Mouse (Mus musculus) left cerebral cortex, postnatal 36 days (tissue): ENCODE measurements around the gene Cdc42bpa. TPM values are rescaled to one million over a fixed set of nuclear protein-coding genes. Genes with fewer than 3 reads are reported as not detected.
A peak's percentile ranks its signal among the peaks of the same experiment; 100 is the strongest.

ENCODE experiments used
- DNase-seq, 2 experiments: peaks; one replicate each; pipeline ENCODE4 v3.0.0; 2021 to 2022; ENCODE audit warnings: low spot score in 2 of 2, mixed read lengths in 1 of 2
- intact Hi-C: fragments of 180-260 bp; cut with DNase I; formaldehyde crosslinking; loops from one replicate; pipeline ENCODE4 v1.15.1; 2025
- total RNA-seq, 2 experiments: library from RNA; stranded (reverse); gene quantifications; 2 replicates each; pipeline ENCODE4 v1.2.3; 2021

The Cdc42bpa gene
- 100 to 1,000 TPM; 231 to 266 TPM for total RNA-seq

DNA sequence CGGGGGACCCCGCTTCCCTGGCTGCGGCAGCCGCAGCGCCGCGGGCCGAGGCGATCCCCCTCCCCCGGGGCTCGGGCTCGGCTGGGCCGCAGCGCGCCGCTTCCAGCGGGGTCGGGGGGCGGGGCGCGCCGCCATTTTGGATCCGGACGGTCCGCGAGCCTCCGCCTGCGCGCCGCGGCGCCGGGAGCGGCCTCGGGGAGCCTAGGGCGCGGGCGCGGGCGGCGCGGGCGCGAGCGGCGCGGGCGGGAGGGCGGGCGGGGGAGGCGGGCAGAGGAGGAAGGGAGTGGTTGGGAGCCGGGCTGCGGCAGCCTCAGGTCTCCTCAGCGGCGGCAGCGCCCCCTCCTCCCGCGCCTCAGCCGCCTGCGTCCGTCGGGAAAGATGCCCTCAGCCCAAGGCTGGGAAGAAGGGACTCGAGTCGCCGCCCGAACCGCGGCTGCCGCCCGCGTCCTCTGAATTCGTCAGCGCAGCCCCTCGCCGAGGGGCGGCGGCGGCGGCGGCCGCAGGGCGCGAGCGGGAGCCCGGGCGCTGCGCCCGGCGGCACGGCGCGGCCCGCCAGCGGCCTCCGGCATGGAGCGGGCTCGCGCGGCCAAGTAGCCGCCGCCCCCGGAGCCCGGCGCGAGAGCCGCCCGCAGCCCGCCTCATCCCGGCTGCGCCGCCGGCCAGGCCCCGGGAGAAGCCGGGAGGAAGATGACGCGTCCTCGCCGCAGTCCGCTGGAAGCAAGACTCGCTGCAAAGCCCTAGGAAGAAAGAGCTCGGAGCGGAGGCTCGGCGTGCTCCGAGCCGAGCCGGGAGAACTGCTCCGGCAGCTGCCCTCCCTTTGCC, at the start of gene Cdc42bpa:
Cdc42bpa (plus strand) TSS at position 752 of the 822 bp plus-strand sequence.
- intact Hi-C loops: loop anchor here (2.0 to 10.0 kb wide), 2 partner anchors 101 to 185 kb away; no protein-coding TSS in a partner anchor
- peak; percentile 75 to 76 for DNase-seq

DNA sequence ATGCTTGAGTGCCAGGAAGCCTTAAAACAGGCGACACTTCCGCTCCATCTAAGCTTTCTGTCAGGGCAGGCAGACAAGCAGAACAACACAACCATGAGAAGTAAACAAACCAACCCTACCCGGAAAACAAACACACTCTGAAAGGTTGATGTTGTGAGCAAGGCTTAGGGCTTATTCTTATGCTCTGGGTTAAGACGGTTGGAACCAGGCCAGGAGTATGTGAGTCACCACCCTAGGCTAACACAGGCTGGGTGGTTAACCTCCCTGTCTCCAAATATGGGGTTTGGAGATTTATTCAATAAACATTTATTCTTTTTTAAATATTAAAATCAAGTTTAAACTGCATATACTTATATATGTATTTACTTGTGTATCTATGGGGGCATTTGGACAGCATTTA, 46.8 kb upstream of the Cdc42bpa start:
- DNase-seq: no peak
- intact Hi-C loops: no loop called here

DNA sequence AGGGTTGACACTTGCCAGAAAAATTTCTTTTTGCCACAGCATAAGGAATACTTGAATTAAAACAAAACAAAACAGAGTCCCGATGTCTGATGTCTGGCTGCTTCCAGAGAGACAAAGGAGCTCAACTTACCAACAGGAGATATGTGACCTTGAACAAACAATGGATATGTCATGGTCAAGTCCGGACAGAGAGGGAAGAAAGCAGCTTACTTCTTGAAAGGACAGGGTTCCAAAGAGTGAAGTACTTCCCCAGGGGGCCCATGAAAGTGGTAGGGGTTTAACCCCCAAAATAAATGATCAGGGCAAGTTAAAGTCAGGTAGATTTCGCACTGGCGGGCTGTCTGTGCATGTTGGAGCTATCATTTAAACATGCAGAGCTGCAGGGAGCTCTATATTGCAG, 43.2 kb upstream of the Cdc42bpa start:
- intact Hi-C loops: no loop called here
- DNase-seq: no peak

GRCm38 (mm10) chr1:179917481-179917880, 42.8 kb upstream of the Cdc42bpa start:
- intact Hi-C loops: no loop called here
- no peak for DNase-seq

DNA sequence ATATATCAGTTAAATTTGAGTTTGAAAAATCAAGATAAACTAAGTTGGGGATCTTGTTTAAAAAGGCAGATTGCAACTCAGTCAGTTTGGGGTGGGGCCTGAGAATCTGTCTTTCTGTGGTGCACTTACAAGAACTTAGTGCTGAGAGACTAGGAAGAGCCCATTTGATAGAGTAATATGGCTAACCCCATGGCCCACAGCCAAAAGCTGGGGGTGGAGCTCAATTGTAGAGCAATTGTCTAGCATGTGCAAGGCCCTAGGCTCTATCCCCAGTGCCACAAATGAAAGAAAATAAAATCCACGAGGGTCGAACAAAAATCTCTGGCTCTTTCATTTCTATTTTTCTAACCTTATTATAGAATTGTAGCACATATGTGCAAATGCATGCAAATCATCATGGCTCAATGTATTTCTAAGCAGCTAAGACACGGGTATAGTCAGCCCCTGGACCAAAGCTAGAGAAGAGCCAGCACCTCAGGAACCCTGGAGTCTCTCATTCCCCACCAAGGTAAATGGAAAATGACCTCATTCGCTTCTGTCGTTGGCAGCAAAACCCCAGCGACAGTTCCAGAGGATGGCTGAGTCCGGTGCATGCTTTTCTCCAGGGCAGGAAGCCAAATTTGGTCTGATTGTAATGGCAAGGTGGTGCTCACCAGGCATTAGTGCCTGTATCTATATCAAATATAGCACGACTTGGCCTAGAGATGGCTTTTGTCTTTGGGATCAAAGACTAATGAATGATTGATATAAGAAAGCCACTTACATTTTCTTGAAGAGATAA, 40.4 kb upstream of the Cdc42bpa start:
- intact Hi-C loops: no loop called here

GRCm38 (mm10) chr1:179923661-179924405, 36.4 kb upstream of the Cdc42bpa start:
- intact Hi-C loops: no loop called here
- peak; percentile 14 to 29 for DNase-seq

More for the DNA sequence above, 40.4 kb upstream of the Cdc42bpa start:
- no peak for DNase-seq

DNA sequence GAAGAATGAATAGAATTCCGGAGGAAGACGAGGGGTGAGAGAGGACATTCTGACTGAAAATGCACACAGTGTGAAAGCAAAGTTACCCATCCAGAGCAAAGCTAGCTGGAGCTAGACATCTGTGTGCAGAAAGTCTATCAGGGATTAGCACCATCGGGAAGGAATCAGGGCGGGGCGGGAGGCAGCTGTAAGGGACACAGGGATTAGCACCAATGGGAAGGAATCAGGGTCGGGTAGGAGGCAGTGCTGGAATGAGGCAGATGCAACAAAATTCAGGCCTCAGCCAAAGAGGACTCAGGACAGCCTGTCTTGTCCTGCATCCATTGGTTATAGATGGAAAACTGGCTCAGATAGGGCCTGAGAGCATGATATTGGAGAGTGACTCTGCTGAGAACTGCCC, 34.0 kb upstream of the Cdc42bpa start:
- DNase-seq: no peak
- intact Hi-C loops: no loop called here

- intact Hi-C loops: no loop called here
- DNase-seq: no peak
These were observed 33.2 kb upstream of the Cdc42bpa start for GRCm38 (mm10) chr1:179927102-179927501.

DNA sequence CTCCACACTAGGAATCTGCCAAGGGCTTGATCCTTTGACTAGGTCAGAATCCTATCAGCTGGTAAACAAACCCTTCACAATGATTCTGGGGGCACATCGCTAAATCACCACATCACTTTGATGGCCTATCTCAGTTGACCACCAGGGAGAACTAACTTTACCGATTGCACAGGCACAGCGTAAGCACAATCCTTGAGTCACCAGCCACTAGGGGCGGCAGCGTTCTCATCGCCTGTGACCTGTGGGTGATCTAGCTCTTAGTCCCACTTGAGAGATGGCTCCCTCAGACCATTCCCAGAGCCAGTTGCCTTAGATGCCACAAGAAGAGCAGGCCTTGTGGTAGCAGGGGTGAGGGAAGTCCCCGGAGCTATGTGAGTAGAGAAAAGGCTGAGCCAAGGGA, 31.4 kb upstream of the Cdc42bpa start:
- no peak for DNase-seq
- intact Hi-C loops: no loop called here

DNA sequence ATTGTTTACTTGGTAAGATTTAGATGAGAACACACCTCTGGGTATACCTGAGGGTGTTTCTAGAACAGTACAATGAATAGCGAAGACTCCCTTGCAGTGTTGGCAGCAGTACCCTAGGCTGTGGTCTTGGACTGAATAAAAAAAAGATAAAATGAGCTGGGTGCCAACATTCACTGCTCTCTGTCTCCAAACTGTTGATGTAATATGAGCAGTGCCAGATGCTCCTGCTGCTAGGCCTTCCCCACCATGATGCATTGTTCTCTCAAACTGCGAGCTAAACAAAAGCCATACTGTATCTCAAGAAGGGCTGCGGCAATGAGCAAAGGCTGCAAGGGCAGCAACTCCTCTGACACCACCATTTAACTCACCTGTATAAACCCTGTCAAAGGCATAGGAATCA, 29.0 kb upstream of the Cdc42bpa start:
- DNase-seq: no peak
- intact Hi-C loops: no loop called here

DNA sequence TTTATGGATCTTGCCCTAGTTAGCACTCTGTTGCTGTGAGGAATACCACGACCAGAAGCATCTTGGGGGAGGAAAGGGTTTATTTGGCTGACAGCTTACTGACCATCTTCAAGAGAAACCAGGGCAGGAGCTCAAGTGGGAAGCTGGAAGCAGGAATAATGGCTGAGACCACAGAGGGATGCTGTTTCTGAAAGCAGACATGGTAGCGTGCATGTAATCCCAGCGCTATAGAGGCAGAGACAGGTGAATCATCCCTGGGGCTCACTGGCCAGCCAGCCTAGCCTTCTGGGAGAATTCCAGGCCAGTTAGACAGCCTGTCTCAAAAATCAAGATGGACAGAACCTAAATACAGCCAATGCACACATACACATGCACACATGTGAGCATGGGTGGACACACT, 26.2 kb upstream of the Cdc42bpa start:
- no peak for DNase-seq

GRCm38 (mm10) chr1:179940071-179940786, 20.0 kb upstream of the Cdc42bpa start:
- intact Hi-C loops: no loop called here
- peak; percentile 21 to 22 for DNase-seq

More for the DNA sequence above, 26.2 kb upstream of the Cdc42bpa start:
- intact Hi-C loops: no loop called here

DNA sequence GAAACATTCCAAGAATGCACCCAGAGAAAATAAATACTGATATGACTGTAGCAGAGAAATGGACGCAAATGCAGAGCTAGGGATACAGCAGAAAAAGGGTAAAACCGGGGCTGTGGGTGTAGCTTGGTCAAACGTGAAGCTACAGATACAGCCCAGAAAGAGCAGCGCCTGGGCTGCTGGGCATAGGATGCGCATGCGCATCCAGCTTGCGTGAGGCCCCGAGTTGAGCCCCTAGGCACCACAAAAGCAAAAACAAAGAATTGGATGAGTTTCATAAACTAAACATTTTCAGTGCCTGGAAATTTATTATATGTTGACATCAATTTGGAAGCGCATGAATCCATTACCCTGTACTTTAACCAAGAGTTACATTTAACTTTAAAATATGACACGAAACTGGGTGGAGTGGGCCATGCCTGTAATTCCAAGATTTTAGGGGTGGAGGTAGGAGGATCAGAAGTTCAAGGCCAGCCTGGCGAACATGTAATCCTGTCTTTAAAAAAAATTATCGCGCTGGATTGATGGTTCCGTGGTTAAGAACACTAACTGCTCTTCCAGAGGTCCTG, 19.4 kb upstream of the Cdc42bpa start:
- intact Hi-C loops: no loop called here
- no peak for DNase-seq

- intact Hi-C loops: no loop called here
- no peak for DNase-seq
These were observed 15.3 kb upstream of the Cdc42bpa start for GRCm38 (mm10) chr1:179945017-179945416.

GRCm38 (mm10) chr1:179946616-179947015, 13.7 kb upstream of the Cdc42bpa start:
- intact Hi-C loops: no loop called here

GRCm38 (mm10) chr1:179947653-179948052, 12.6 kb upstream of the Cdc42bpa start:
- DNase-seq: no peak
- intact Hi-C loops: no loop called here

More at GRCm38 (mm10) chr1:179946616-179947015, 13.7 kb upstream of the Cdc42bpa start:
- no peak for DNase-seq

- intact Hi-C loops: no loop called here
- no peak for DNase-seq
These were observed 8.7 kb upstream of the Cdc42bpa start for GRCm38 (mm10) chr1:179951597-179951996.

DNA sequence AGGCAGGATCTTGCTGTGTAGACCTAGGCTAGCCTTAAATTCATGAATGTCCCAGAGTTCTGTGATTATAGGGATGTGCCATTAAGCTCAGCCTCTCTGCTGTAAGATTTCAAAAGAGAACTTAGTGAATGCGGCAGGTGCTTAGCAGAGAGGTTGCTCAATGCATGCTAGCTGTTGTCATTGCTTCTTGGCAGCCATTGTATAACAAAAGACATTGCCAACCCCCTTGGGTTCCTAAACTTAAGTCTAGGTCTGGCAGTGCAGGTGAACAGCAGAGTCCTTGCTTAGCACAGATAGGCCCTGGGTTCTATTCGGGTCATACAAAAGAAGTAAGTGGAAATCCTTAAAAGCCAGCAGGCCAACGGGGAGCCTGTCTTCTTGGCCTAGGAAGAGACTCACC, 7.0 kb upstream of the Cdc42bpa start:
- no peak for DNase-seq
- intact Hi-C loops: no loop called here

DNA sequence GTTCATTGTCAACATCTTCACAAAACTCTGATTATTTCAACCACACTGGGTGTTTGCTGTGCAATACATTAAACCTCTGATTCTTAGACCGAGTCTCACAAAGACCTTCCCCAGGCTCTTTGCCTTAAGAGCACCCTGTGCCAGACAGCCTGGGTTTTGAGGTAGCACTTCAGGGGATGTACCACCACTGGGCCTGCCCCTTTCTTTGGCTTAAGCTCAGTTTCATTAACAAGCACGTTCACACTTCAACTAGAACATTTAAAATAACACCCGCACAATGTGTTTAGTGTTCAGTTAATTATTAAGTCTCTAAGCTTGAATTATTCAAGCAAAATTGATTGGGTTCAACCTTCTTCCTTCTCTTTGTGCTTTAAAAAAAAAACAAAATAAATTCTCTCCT, 2.8 kb upstream of the Cdc42bpa start:
- no peak for DNase-seq
- intact Hi-C loops: no loop called here
